Mouse (Mus musculus) liver, postnatal 0 days (tissue): ENCODE measurements around the gene Dnaic2. TPM values are rescaled to one million over a fixed set of nuclear protein-coding genes. Genes with fewer than 3 reads are reported as not detected.

ENCODE experiments used
- ATAC-seq: fragments of 200-750 bp; cut with Nextera tagmentation; 2 replicates; pipeline ENCODE4 v1.8.0; 2017; ENCODE audit warnings: mild to moderate bottlenecking, moderate library complexity
- DNase-seq: peaks from one replicate; pipeline ENCODE4 v3.0.0-alpha.2; 2016
- H3K27ac ChIP-seq: fragments of 300-500 bp; sonication (generic); 2 replicates; pipeline ENCODE4 v1.5.1; 2014; ENCODE audit warnings: antibody characterized with exemption, moderate library complexity, mild to moderate bottlenecking, low read depth
- H3K27me3 ChIP-seq: fragments of 300-500 bp; sonication (generic); 2 replicates; pipeline ENCODE4 v1.6.1; 2014; ENCODE audit warnings: low read length, control low read depth, mixed read lengths; ENCODE audit not compliant: insufficient read depth
- H3K36me3 ChIP-seq: fragments of 300-500 bp; sonication (generic); replicated peaks from 2 replicates; pipeline ENCODE4 v1.6.1; 2014; ENCODE audit warnings: mild to moderate bottlenecking, control low read depth, low read length, moderate library complexity, mixed read lengths; ENCODE audit not compliant: insufficient read depth
- H3K4me1 ChIP-seq: fragments of 300-500 bp; sonication (generic); 2 replicates; pipeline ENCODE4 v1.6.1; 2014; ENCODE audit warnings: antibody characterized with exemption, mild to moderate bottlenecking, control low read depth; ENCODE audit not compliant: insufficient read depth
- H3K4me2 ChIP-seq: fragments of 300-500 bp; sonication (generic); 2 replicates; pipeline ENCODE4 v1.6.1; 2014; ENCODE audit warnings: low read depth, mild to moderate bottlenecking, low read length, moderate library complexity, mixed read lengths
- H3K4me3 ChIP-seq: fragments of 300-500 bp; sonication (generic); 2 replicates; pipeline ENCODE4 v1.5.1; 2014; ENCODE audit warnings: low read depth, low read length
- H3K9ac ChIP-seq: fragments of 300-500 bp; sonication (generic); replicated peaks from 2 replicates; pipeline ENCODE4 v1.6.1; 2014; ENCODE audit warnings: mild to moderate bottlenecking, moderate library complexity
- H3K9me3 ChIP-seq: fragments of 300-500 bp; sonication (generic); 2 replicates; pipeline ENCODE4 v1.6.1; 2016; ENCODE audit warnings: mild to moderate bottlenecking, control low read depth, low read length, mixed read lengths
- CTCF ChIP-seq: sonication (generic); IDR thresholded peaks from 2 replicates; pipeline ENCODE4 v1.5.1; 2016; ENCODE audit warnings: antibody characterized with exemption, low read depth
- EP300 ChIP-seq: IDR thresholded peaks from 2 replicates; pipeline ENCODE4 v1.6.1; 2016; ENCODE audit warnings: antibody characterized with exemption, low read depth, mild to moderate bottlenecking
- WGBS: fragments of 180-500 bp; shearing (Covaris S2); extraction: QIAGEN DNeasy Blood & Tissue Kit; methylation state at CpG from one replicate; pipeline ENCODE4 v1.1.7; 2014; ENCODE audit not compliant: insufficient replicate concordance; 5-methylcytosine and 5-hydroxymethylcytosine counted together
- polyA plus RNA-seq: library from polyadenylated mRNA; unstranded; fragments of >200 nt; fragmentation: Nextera tagmentation; extraction: Ambion mirVana; gene quantifications from 2 replicates; pipeline ENCODE4 v1.2.1, GENCODE M21; 2015

The Dnaic2 gene
- polyA plus RNA-seq, 1 experiment from 2014 or later: 0.13 TPM

- Histone ChIP-seq H3K27ac (no peak overlapping the region), H3K4me3 (no peak overlapping the region), H3K9ac (no peak overlapping the region), H3K4me1 (peaks cover 2% of the 10 kb centered on the region; the same call in 1 of the 2 replicates), H3K27me3 (peaks cover 24% of the 10 kb centered on the region), H3K4me2 (no peak overlapping the region), H3K36me3 (no peaks in the 10 kb centered on the region), H3K9me3 (no peaks in the 10 kb centered on the region)
- TF ChIP-seq CTCF (no peak), EP300 (no peak)
- DNase-seq (no peak), ATAC-seq (no peak)
- 85% methylated on average over 7 of the region's 7 CpGs for WGBS
Observed at GRCm38 (mm10) chr11:114797176-114797575, 70.0 kb downstream of the Dnaic2 start.

GRCm38 (mm10) chr11:114797981-114798380 lies 70.8 kb downstream of the Dnaic2 start:
- no peak overlapping the region for H3K4me3 ChIP-seq
- H3K4me1 ChIP-seq: peaks cover 2% of the 10 kb centered on the region; the same call in 1 of the 2 replicates
- no peaks in the 10 kb centered on the region for H3K9me3 ChIP-seq
- no peak for DNase-seq
- TF ChIP-seq CTCF (no peak), EP300 (no peak)
- peaks cover 16% of the 10 kb centered on the region for H3K27me3 ChIP-seq
- no peak overlapping the region for H3K27ac ChIP-seq
- no peak overlapping the region for H3K4me2 ChIP-seq
- ATAC-seq: no peak
- WGBS: 64% methylated on average over 3 of the region's 3 CpGs
- no peaks in the 10 kb centered on the region for H3K36me3 ChIP-seq
- H3K9ac ChIP-seq: no peak overlapping the region

- H3K27me3 ChIP-seq: peaks cover 10% of the 10 kb centered on the region
- no peak within 1 kb of the TSS for H3K27ac ChIP-seq
- H3K36me3 ChIP-seq: no peaks in the 10 kb centered on the region
- no peak within 1 kb of the TSS for H3K9ac ChIP-seq
- no peak within 1 kb of the TSS for H3K4me2 ChIP-seq
- ATAC-seq (no peak), DNase-seq (no peak)
- WGBS: 73% methylated on average over 3 of the region's 3 CpGs
- TF ChIP-seq CTCF (no peak), EP300 (no peak)
- H3K9me3 ChIP-seq: no peaks in the 10 kb centered on the region
- no peak within 1 kb of the TSS for H3K4me3 ChIP-seq
- H3K4me1 ChIP-seq: peaks cover 2% of the 10 kb centered on the region; the same call in 1 of the 2 replicates
Observed at GRCm38 (mm10) chr11:114798624-114799023, 71.4 kb downstream of the Dnaic2 start, which contains the start of gene Gpr142. Gene Gpr142, plus strand, starts transcription at chr11:114798924.

- ATAC-seq: no peak
- H3K4me2 ChIP-seq: no peak overlapping the region
- no peak overlapping the region for H3K4me3 ChIP-seq
- 76% methylated on average over 1 of the region's 1 CpGs for WGBS
- peaks cover 3% of the 10 kb centered on the region; the same call in 1 of the 2 replicates for H3K27me3 ChIP-seq
- H3K36me3 ChIP-seq: no peaks in the 10 kb centered on the region
- TF ChIP-seq CTCF (no peak), EP300 (no peak)
- H3K27ac ChIP-seq: no peak overlapping the region
- H3K4me1 ChIP-seq: peaks cover 2% of the 10 kb centered on the region; the same call in 1 of the 2 replicates
- H3K9me3 ChIP-seq: no peaks in the 10 kb centered on the region
- no peak overlapping the region for H3K9ac ChIP-seq
- DNase-seq: no peak
Observed at GRCm38 (mm10) chr11:114801906-114802305, 74.7 kb downstream of the Dnaic2 start.

GRCm38 (mm10) chr11:114802540-114803267 lies 75.5 kb downstream of the Dnaic2 start:
- Histone ChIP-seq H3K4me1 (peaks cover 8% of the 10 kb centered on the region), H3K4me2 (no peak overlapping the region), H3K27ac (no peak overlapping the region), H3K36me3 (no peaks in the 10 kb centered on the region), H3K9ac (no peak overlapping the region), H3K27me3 (no peaks in the 10 kb centered on the region), H3K4me3 (no peak overlapping the region), H3K9me3 (no peaks in the 10 kb centered on the region)
- WGBS: 56% methylated on average over 15 of the region's 15 CpGs
- ATAC-seq: no peak
- no peak for DNase-seq
- TF ChIP-seq CTCF: no peak
- TF ChIP-seq EP300: no peak

- H3K9ac ChIP-seq: no peak overlapping the region
- no peak overlapping the region for H3K4me2 ChIP-seq
- WGBS: 64% methylated on average over 8 of the region's 8 CpGs
- no peaks in the 10 kb centered on the region for H3K36me3 ChIP-seq
- no peak for ATAC-seq
- H3K4me3 ChIP-seq: no peak overlapping the region
- DNase-seq: no peak
- no peaks in the 10 kb centered on the region for H3K9me3 ChIP-seq
- no peak overlapping the region for H3K27ac ChIP-seq
- no peaks in the 10 kb centered on the region for H3K27me3 ChIP-seq
- TF ChIP-seq CTCF (no peak), EP300 (no peak)
- peaks cover 8% of the 10 kb centered on the region for H3K4me1 ChIP-seq
Observed at GRCm38 (mm10) chr11:114803990-114804389, 76.8 kb downstream of the Dnaic2 start.
